Mouse (Mus musculus): Measurements from ENCODE around the gene Mylk3. TPM values are rescaled to one million over a fixed set of nuclear protein-coding genes. Genes with fewer than 3 reads are reported as not detected.

Gene Mylk3
- polyA plus RNA-seq, 1 experiment from 2014 or later: 0.63 TPM

- 85% methylated on average over 6 of the region's 6 CpGs for WGBS
- no peak for DNase-seq (ENCODE audit: extremely low spot score, low spot score)
- H3K4me3 ChIP-seq: no peak overlapping the region
- H3K27me3 ChIP-seq (ENCODE audit: poor library complexity, severe bottlenecking): no peaks in the 10 kb centered on the region
- H3K4me1 ChIP-seq: peaks cover 11% of the 10 kb centered on the region
- no peak overlapping the region for H3K27ac ChIP-seq
- H3K9me3 ChIP-seq: no peaks in the 10 kb centered on the region
- no peaks in the 10 kb centered on the region for H3K36me3 ChIP-seq (replicated peaks)
Measured at GRCm38 (mm10) chr8:85336211-85336933, 49.8 kb downstream of the Mylk3 start.

GRCm38 (mm10) chr8:85335105-85335504 is 51.0 kb downstream of the Mylk3 start:
- Histone ChIP-seq H3K27ac (no peak overlapping the region), H3K36me3 (replicated peaks) (no peaks in the 10 kb centered on the region)
- no peak for DNase-seq (ENCODE audit: extremely low spot score, low spot score)

GRCm38 (mm10) chr8:85329506-85329905 is 56.6 kb downstream of the Mylk3 start:
- WGBS: 62% methylated on average over 1 of the region's 1 CpGs
- Histone ChIP-seq H3K27me3 (ENCODE audit: poor library complexity, severe bottlenecking) (no peaks in the 10 kb centered on the region), H3K4me3 (no peak overlapping the region), H3K9me3 (no peaks in the 10 kb centered on the region), H3K27ac (no peak overlapping the region), H3K36me3 (replicated peaks) (no peaks in the 10 kb centered on the region), H3K4me1 (0 out of 2 replicates have a peak, but pooled peaks cover 4% of the 10 kb centered on the region)
- no peak for DNase-seq (ENCODE audit: extremely low spot score, low spot score)

More at GRCm38 (mm10) chr8:85335105-85335504, 51.0 kb downstream of the Mylk3 start:
- H3K4me1 ChIP-seq: peaks cover 6% of the 10 kb centered on the region
- no peak overlapping the region for H3K4me3 ChIP-seq
- no peaks in the 10 kb centered on the region for H3K9me3 ChIP-seq
- no peaks in the 10 kb centered on the region for H3K27me3 ChIP-seq (ENCODE audit: poor library complexity, severe bottlenecking)

DNA sequence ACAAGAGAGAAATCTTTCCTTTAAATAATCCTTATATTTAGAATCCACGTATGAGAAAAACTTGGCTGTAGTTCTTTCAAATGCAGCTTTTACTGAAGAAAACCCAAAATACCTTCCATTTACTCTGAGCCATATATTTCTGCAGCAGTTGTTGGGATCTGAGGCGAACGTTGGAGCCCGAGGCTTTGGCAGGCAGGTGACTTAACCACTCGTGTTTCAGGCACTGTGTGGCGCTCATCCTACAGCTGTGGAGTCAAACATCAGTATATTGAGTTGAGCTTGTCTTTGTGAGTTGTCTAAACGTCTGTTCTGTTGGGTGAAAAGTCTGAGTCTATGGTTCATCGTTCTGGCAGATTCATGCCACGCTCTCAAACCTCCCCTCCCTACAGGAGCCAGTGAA is 59.1 kb downstream of the Mylk3 start:
- H3K9me3 ChIP-seq: no peaks in the 10 kb centered on the region
- no peaks in the 10 kb centered on the region for H3K36me3 ChIP-seq (replicated peaks)
- whole genome bisulfite sequencing: 84% methylated on average over 9 of the region's 9 CpGs
- no peak overlapping the region for H3K4me3 ChIP-seq
- no peaks in the 10 kb centered on the region for H3K27me3 ChIP-seq (ENCODE audit: poor library complexity, severe bottlenecking)
- no peak overlapping the region for H3K27ac ChIP-seq
- H3K4me1 ChIP-seq: 0 out of 2 replicates have a peak, but pooled peaks cover 4% of the 10 kb centered on the region
- no peak for DNase-seq (ENCODE audit: extremely low spot score, low spot score)

GRCm38 (mm10) chr8:85323084-85323483 is 63.1 kb downstream of the Mylk3 start:
- Histone ChIP-seq H3K4me3 (no peak overlapping the region), H3K27me3 (ENCODE audit: poor library complexity, severe bottlenecking) (no peaks in the 10 kb centered on the region), H3K4me1 (no peaks in the 10 kb centered on the region), H3K27ac (no peak overlapping the region), H3K9me3 (peaks cover 4% of the 10 kb centered on the region; the same call in 1 of the 2 replicates), H3K36me3 (replicated peaks) (no peaks in the 10 kb centered on the region)
- no peak for DNase-seq (ENCODE audit: extremely low spot score, low spot score)
- WGBS: 79% methylated on average over 3 of the region's 3 CpGs

- DNase-seq (ENCODE audit: extremely low spot score, low spot score): no peak
- no peak overlapping the region for H3K4me3 ChIP-seq
- 88% methylated on average over 15 of the region's 15 CpGs for WGBS
- no peaks in the 10 kb centered on the region for H3K36me3 ChIP-seq (replicated peaks)
- no peaks in the 10 kb centered on the region for H3K27me3 ChIP-seq (ENCODE audit: poor library complexity, severe bottlenecking)
- H3K9me3 ChIP-seq: peaks cover 7% of the 10 kb centered on the region; the same call in 1 of the 2 replicates
- no peaks in the 10 kb centered on the region for H3K4me1 ChIP-seq
- no peak overlapping the region for H3K27ac ChIP-seq
Measured at GRCm38 (mm10) chr8:85321981-85322380, 64.2 kb downstream of the Mylk3 start.

DNA sequence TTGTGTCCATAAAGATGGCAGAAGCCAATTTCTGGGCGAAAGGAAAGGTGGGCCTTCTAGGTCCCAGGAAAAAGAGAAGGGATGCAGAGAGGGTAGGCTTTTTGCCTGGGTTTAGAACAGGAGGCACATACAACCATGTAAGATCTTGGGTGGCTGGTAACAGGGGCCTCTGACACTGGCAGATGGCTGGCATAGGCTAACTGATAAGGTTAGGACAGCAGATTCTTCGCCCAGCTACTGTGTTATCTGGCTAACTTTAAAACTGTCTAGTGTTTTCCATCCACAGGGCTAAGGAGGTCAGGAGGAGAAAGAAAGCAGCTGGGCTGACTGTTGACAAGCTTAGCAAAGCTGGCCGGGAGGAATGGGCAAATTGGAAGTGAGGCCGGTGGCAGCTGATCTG is 67.6 kb downstream of the Mylk3 start:
- Histone ChIP-seq H3K36me3 (replicated peaks) (no peaks in the 10 kb centered on the region), H3K4me1 (no peaks in the 10 kb centered on the region), H3K27ac (no peak overlapping the region), H3K27me3 (ENCODE audit: poor library complexity, severe bottlenecking) (no peaks in the 10 kb centered on the region), H3K9me3 (peaks cover 7% of the 10 kb centered on the region; the same call in 1 of the 2 replicates), H3K4me3 (no peak overlapping the region)
- WGBS: 92% methylated on average over 4 of the region's 4 CpGs
- DNase-seq (ENCODE audit: extremely low spot score, low spot score): no peak

- DNase-seq (ENCODE audit: extremely low spot score, low spot score): no peak
- no peak overlapping the region for H3K4me3 ChIP-seq
- no peaks in the 10 kb centered on the region for H3K4me1 ChIP-seq
- H3K36me3 ChIP-seq (replicated peaks): peaks cover 19% of the 10 kb centered on the region
- WGBS: 87% methylated on average over 3 of the region's 3 CpGs
- no peaks in the 10 kb centered on the region for H3K27me3 ChIP-seq (ENCODE audit: poor library complexity, severe bottlenecking)
- peaks cover 3% of the 10 kb centered on the region; the same call in 1 of the 2 replicates for H3K9me3 ChIP-seq
- H3K27ac ChIP-seq: no peak overlapping the region
Measured at GRCm38 (mm10) chr8:85313036-85313435, 73.1 kb downstream of the Mylk3 start.

DNA sequence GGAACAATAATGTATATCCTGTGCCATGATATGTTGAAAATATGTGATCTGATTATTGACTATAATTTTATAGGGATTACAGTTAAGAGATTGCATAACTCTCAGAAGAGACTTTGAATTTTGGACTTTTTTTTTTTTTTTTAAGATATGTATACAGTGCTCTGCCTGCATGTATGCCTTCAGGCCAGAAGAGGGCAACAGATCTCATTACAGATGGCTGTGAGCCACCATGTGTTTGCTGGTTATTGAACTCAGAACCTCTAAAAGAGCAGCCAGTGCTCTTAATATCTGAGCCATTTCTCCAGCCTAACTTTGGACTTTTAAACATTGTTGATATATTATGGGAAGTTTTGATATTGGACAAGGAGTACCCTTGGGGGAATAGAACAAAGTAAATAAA is 74.4 kb downstream of the Mylk3 start:
- Histone ChIP-seq H3K4me3 (no peak overlapping the region), H3K9me3 (no peaks in the 10 kb centered on the region), H3K27me3 (ENCODE audit: poor library complexity, severe bottlenecking) (no peaks in the 10 kb centered on the region), H3K36me3 (replicated peaks) (peaks cover 32% of the 10 kb centered on the region), H3K27ac (no peak overlapping the region), H3K4me1 (no peaks in the 10 kb centered on the region)
- DNase-seq (ENCODE audit: extremely low spot score, low spot score): no peak

DNA sequence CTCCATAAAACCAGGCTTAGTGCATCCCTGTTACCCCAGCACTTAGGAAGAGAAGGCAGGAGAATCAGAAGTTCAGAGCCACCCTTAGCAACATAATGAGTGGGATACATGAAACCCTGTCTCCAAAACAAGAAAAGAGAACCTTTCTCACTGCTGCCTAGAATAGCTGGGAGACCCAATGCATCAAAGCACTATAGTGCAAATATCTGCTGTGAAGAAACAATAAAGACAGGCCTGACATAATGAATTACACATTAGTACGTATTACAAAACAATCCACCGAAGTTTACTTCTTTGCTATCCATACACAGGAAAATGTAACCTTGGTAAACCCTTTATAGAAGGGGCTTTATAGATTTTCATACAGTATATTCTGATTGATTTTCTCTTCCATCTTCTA is 77.6 kb downstream of the Mylk3 start:
- 91% methylated on average over 2 of the region's 2 CpGs for WGBS
- Histone ChIP-seq H3K27ac (no peak overlapping the region), H3K36me3 (replicated peaks) (peaks cover 64% of the 10 kb centered on the region)

DNA sequence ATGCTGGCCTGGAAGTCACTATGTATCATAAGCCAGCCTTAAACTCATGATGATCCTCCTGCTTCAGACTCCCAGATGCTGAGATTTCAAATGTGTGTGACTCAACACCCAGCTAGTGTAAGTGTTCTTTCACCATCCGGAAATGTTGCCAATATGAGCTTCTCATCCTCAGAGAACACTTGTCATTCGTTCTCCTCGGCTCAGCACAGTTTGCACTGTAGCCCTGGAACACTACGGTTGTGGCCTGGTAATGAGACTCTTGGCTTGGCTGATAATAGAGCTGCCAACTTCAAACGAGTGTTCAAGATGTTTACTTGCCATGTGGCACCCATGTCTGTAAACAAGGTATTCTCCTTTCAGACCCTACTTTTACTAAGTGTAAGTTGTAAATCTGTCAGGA is 82.6 kb downstream of the Mylk3 start:
- Histone ChIP-seq H3K4me1 (peaks cover 26% of the 10 kb centered on the region), H3K36me3 (replicated peaks) (peaks cover 76% of the 10 kb centered on the region), H3K27ac (no peak overlapping the region), H3K9me3 (no peaks in the 10 kb centered on the region), H3K27me3 (ENCODE audit: poor library complexity, severe bottlenecking) (no peaks in the 10 kb centered on the region), H3K4me3 (no peak overlapping the region)
- 92% methylated on average over 5 of the region's 5 CpGs for WGBS
- no peak for DNase-seq (ENCODE audit: extremely low spot score, low spot score)

More for the DNA sequence above, 77.6 kb downstream of the Mylk3 start:
- DNase-seq (ENCODE audit: extremely low spot score, low spot score): no peak
- Histone ChIP-seq H3K4me1 (no peaks in the 10 kb centered on the region), H3K9me3 (no peaks in the 10 kb centered on the region), H3K4me3 (no peak overlapping the region), H3K27me3 (ENCODE audit: poor library complexity, severe bottlenecking) (no peaks in the 10 kb centered on the region)

- peaks cover 70% of the 10 kb centered on the region for H3K36me3 ChIP-seq (replicated peaks)
- no peaks in the 10 kb centered on the region for H3K27me3 ChIP-seq (ENCODE audit: poor library complexity, severe bottlenecking)
Measured at GRCm38 (mm10) chr8:85302931-85303330, 83.2 kb downstream of the Mylk3 start.

GRCm38 (mm10) chr8:85301941-85302340 is 84.2 kb downstream of the Mylk3 start:
- Histone ChIP-seq H3K36me3 (replicated peaks) (peaks cover 61% of the 10 kb centered on the region), H3K27ac (no peak overlapping the region), H3K4me1 (peaks cover 38% of the 10 kb centered on the region), H3K27me3 (ENCODE audit: poor library complexity, severe bottlenecking) (no peaks in the 10 kb centered on the region), H3K9me3 (no peaks in the 10 kb centered on the region), H3K4me3 (peak overlapping the region; percentile 8; the same call in 1 of the 2 replicates)
- WGBS: 65% methylated on average over 1 of the region's 1 CpGs
- DNase-seq (ENCODE audit: extremely low spot score, low spot score): no peak

More at GRCm38 (mm10) chr8:85302931-85303330, 83.2 kb downstream of the Mylk3 start:
- WGBS: 95% methylated on average over 3 of the region's 3 CpGs
- Histone ChIP-seq H3K27ac (no peak overlapping the region), H3K9me3 (no peaks in the 10 kb centered on the region), H3K4me3 (no peak overlapping the region), H3K4me1 (peaks cover 32% of the 10 kb centered on the region)
- DNase-seq (ENCODE audit: extremely low spot score, low spot score): no peak
